Mouse (Mus musculus): ENCODE data around the gene Ulk4.

Gene Ulk4

DNA sequence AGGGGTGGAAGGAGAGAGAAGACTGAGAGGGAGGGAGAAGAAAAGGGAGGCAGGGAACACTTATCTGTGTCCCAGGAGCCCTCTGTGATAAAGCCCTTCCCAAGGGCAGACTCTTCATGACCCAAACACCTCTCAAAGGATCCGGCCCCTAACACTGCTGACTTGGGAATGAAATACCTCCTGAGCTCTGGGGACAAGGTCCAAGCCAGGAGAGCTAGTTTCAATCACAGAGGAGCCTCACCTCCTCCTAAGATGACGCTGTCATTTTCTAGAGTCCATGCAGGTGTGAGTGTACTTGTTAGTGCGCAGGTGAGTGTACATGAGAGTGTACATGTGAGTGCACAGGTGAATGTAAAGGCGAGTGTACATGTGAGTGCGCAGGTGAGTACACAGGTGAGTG, 292.0 kb downstream of the Ulk4 start:
- H3K4me1 ChIP-seq (replicated peaks; ENCODE audit: low read depth, low read length) = 0 out of 2 replicates have a peak, but pooled peaks cover 5% of the 10 kb centered on the region
- no peaks in the 10 kb centered on the region; the same call in 1 of the 2 replicates for H3K27me3 ChIP-seq (ENCODE audit: insufficient read depth, low read length)
- no peak overlapping the region for H3K4me3 ChIP-seq (replicated peaks; ENCODE audit: low read length)
- TF ChIP-seq CTCF (conservative IDR thresholded peaks at IDR 0.05; ENCODE audit: low read length) = no peak
- no peak for TF ChIP-seq NANOG (IDR thresholded peaks at IDR 0.05; ENCODE audit: borderline replicate concordance, low read length)
- TF ChIP-seq POU5F1 (IDR thresholded peaks at IDR 0.05; ENCODE audit: borderline replicate concordance, low read length) = no peak
- H3K9me3 ChIP-seq (ENCODE audit: low read length) = no peaks in the 10 kb centered on the region
- no peaks in the 10 kb centered on the region for H3K36me3 ChIP-seq (ENCODE audit: insufficient read depth, low read length)

DNA sequence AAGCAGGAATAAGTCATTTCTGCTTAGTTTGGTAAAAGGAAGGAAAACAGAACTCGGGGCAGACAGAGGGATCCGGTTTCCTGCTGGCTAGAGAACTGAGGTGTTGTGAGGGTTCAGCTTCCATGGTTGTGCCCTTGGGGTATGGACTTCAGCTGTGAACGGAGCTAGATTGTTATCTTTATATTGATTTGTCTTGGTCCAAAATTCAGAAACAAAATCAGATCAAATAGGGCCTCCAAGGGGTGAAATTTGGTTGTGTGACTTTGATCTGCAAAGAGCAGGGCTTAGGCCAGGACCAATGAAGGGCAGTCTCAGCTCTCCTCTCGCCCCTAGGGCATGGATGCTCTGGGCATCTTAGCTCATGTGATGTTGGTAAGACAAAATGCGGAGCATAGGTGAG, 292.5 kb downstream of the Ulk4 start:
- no peaks in the 10 kb centered on the region for H3K36me3 ChIP-seq (ENCODE audit: insufficient read depth, low read length)

DNA sequence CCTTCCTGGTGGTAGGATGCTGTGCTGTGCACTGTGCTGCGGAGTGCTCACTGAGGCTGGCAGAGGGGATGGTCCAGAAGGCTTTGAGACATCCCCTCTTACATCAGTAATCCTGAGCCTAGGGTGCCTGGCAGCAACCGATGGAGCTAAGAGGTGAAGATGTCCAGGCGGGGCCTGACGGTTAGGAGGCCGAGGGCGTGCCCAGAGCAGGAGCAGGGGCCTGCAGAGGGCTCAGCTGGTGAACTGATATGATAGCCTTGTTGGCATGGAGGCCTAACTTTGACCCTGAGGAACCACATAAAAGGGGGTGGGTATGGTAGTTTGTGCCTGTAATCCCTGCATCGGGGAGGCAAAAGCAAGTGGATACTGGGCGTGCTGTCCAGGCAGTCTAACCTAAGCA, 293.1 kb downstream of the Ulk4 start:
- TF ChIP-seq CTCF (conservative IDR thresholded peaks at IDR 0.05; ENCODE audit: low read length) = no peak
- no peak for TF ChIP-seq NANOG (IDR thresholded peaks at IDR 0.05; ENCODE audit: borderline replicate concordance, low read length)
- no peak for TF ChIP-seq POU5F1 (IDR thresholded peaks at IDR 0.05; ENCODE audit: borderline replicate concordance, low read length)
- no peaks in the 10 kb centered on the region; the same call in 1 of the 2 replicates for H3K27me3 ChIP-seq (ENCODE audit: insufficient read depth, low read length)
- no peaks in the 10 kb centered on the region for H3K36me3 ChIP-seq (ENCODE audit: insufficient read depth, low read length)

More for the DNA sequence above, 292.5 kb downstream of the Ulk4 start:
- H3K4me1 ChIP-seq (replicated peaks; ENCODE audit: low read depth, low read length) = 0 out of 2 replicates have a peak, but pooled peaks cover 5% of the 10 kb centered on the region
- H3K9me3 ChIP-seq (ENCODE audit: low read length) = no peaks in the 10 kb centered on the region
- TF ChIP-seq POU5F1 (IDR thresholded peaks at IDR 0.05; ENCODE audit: borderline replicate concordance, low read length) (no peak), CTCF (conservative IDR thresholded peaks at IDR 0.05; ENCODE audit: low read length) (no peak), NANOG (IDR thresholded peaks at IDR 0.05; ENCODE audit: borderline replicate concordance, low read length) (no peak)
- H3K27me3 ChIP-seq (ENCODE audit: insufficient read depth, low read length) = no peaks in the 10 kb centered on the region; the same call in 1 of the 2 replicates
- no peak overlapping the region for H3K4me3 ChIP-seq (replicated peaks; ENCODE audit: low read length)

DNA sequence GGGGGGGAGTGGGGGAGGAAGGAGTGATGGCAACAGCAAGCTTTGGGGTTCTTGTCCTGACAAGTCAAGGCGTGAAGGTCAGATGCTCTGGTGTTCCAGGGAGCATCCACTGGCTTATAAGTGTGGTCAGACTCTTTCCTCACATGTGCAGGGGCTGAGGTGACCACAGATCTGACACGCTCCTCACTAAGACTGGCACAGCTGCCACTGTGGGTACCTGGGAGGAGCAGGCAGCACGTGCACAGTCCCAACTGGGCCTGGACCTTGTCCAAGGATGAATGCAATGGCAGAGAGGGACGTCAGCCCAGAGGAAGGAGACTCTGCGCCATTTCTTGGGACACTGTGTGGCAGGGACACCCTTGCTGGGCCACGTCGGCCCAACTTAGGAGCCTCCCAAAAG, 295.2 kb downstream of the Ulk4 start:
- H3K27me3 ChIP-seq (ENCODE audit: insufficient read depth, low read length) = no peaks in the 10 kb centered on the region; the same call in 1 of the 2 replicates
- no peaks in the 10 kb centered on the region for H3K9me3 ChIP-seq (ENCODE audit: low read length)
- H3K4me3 ChIP-seq (replicated peaks; ENCODE audit: low read length) = no peak overlapping the region
- no peak for TF ChIP-seq NANOG (IDR thresholded peaks at IDR 0.05; ENCODE audit: borderline replicate concordance, low read length)
- no peak for TF ChIP-seq CTCF (conservative IDR thresholded peaks at IDR 0.05; ENCODE audit: low read length)
- TF ChIP-seq POU5F1 (IDR thresholded peaks at IDR 0.05; ENCODE audit: borderline replicate concordance, low read length) = no peak
- H3K36me3 ChIP-seq (ENCODE audit: insufficient read depth, low read length) = no peaks in the 10 kb centered on the region
- 0 out of 2 replicates have a peak, but pooled peaks cover 5% of the 10 kb centered on the region for H3K4me1 ChIP-seq (replicated peaks; ENCODE audit: low read depth, low read length)

More for the DNA sequence above, 293.1 kb downstream of the Ulk4 start:
- H3K4me1 ChIP-seq (replicated peaks; ENCODE audit: low read depth, low read length) = 0 out of 2 replicates have a peak, but pooled peaks cover 5% of the 10 kb centered on the region
- H3K4me3 ChIP-seq (replicated peaks; ENCODE audit: low read length) = no peak overlapping the region
- no peaks in the 10 kb centered on the region for H3K9me3 ChIP-seq (ENCODE audit: low read length)

DNA sequence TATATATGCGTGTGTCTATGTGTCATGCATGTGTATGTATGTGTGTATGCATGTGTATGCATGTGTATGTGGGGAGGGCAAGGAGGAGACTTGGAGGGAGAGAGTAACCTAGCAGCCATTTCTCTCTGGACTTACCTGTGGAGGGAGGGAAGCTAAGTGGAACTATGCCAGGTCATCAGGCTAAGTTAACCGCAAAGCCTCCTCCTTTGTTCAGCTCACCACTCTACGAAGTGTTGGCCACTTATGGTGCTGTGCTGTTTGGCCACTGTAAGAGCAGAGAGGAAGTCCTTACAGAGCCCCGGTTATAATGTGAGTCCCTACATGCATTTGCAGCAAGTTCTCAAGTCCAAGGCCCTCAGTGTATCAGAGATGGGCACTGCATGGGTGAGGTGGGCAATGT, 300.1 kb downstream of the Ulk4 start:
- Histone ChIP-seq H3K4me1 (replicated peaks; ENCODE audit: low read depth, low read length) (0 out of 2 replicates have a peak, but pooled peaks cover 3% of the 10 kb centered on the region), H3K27me3 (ENCODE audit: insufficient read depth, low read length) (no peaks in the 10 kb centered on the region), H3K9me3 (ENCODE audit: low read length) (no peaks in the 10 kb centered on the region), H3K4me3 (replicated peaks; ENCODE audit: low read length) (no peak overlapping the region), H3K36me3 (ENCODE audit: insufficient read depth, low read length) (no peaks in the 10 kb centered on the region)
- TF ChIP-seq CTCF (conservative IDR thresholded peaks at IDR 0.05; ENCODE audit: low read length) (no peak), NANOG (IDR thresholded peaks at IDR 0.05; ENCODE audit: borderline replicate concordance, low read length) (no peak), POU5F1 (IDR thresholded peaks at IDR 0.05; ENCODE audit: borderline replicate concordance, low read length) (no peak)

DNA sequence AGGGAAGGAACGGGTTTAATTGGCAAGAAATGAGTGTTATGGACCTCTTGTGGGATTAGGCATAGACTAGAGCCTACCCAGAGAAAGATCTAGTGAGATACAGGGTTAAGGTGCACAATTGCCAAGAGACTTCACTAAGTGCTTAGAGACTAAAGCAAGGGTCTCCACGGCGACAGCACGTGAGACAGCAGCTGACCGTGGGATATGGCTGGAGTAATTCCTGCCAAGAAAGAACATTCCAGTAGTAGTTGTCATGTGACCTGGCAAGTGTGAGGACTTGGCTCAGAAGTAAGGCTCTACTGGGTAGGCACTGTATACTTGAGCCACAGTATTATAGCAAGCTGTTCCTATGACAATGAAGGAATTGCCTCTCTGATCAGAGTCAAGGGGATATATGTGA, 300.8 kb downstream of the Ulk4 start:
- H3K9me3 ChIP-seq (ENCODE audit: low read length) = no peaks in the 10 kb centered on the region
- TF ChIP-seq CTCF (conservative IDR thresholded peaks at IDR 0.05; ENCODE audit: low read length) (no peak), POU5F1 (IDR thresholded peaks at IDR 0.05; ENCODE audit: borderline replicate concordance, low read length) (no peak)

DNA sequence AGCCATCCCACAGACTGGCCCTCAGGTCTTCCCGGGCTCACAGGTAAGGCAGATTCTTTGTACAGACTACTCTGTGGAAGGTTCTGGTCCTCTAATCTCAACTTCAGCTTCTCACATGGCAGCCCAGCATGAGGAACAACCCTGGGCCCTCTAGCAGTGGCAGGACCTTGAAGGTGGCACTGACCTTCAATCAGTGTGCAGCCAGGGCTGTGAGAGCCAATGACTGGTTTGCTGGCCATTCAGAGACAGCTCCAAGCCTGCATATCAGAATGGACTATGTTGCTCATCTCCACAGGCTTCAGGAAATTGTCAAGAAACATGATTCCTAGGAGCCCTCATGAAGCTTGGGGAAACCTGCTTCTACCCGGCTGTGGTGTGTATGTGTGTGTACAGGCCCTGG, 302.8 kb downstream of the Ulk4 start:
- H3K27me3 ChIP-seq (ENCODE audit: insufficient read depth, low read length) = no peaks in the 10 kb centered on the region
- no peak for TF ChIP-seq CTCF (conservative IDR thresholded peaks at IDR 0.05; ENCODE audit: low read length)
- no peak for TF ChIP-seq NANOG (IDR thresholded peaks at IDR 0.05; ENCODE audit: borderline replicate concordance, low read length)
- TF ChIP-seq POU5F1 (IDR thresholded peaks at IDR 0.05; ENCODE audit: borderline replicate concordance, low read length) = no peak
- no peak overlapping the region for H3K4me3 ChIP-seq (replicated peaks; ENCODE audit: low read length)
- peaks cover 2% of the 10 kb centered on the region for H3K36me3 ChIP-seq (ENCODE audit: insufficient read depth, low read length)
- H3K4me1 ChIP-seq (replicated peaks; ENCODE audit: low read depth, low read length) = no peaks in the 10 kb centered on the region
- H3K9me3 ChIP-seq (ENCODE audit: low read length) = no peaks in the 10 kb centered on the region

More for the DNA sequence above, 300.8 kb downstream of the Ulk4 start:
- Histone ChIP-seq H3K4me3 (replicated peaks; ENCODE audit: low read length) (no peak overlapping the region), H3K36me3 (ENCODE audit: insufficient read depth, low read length) (no peaks in the 10 kb centered on the region), H3K4me1 (replicated peaks; ENCODE audit: low read depth, low read length) (no peaks in the 10 kb centered on the region), H3K27me3 (ENCODE audit: insufficient read depth, low read length) (no peaks in the 10 kb centered on the region)

DNA sequence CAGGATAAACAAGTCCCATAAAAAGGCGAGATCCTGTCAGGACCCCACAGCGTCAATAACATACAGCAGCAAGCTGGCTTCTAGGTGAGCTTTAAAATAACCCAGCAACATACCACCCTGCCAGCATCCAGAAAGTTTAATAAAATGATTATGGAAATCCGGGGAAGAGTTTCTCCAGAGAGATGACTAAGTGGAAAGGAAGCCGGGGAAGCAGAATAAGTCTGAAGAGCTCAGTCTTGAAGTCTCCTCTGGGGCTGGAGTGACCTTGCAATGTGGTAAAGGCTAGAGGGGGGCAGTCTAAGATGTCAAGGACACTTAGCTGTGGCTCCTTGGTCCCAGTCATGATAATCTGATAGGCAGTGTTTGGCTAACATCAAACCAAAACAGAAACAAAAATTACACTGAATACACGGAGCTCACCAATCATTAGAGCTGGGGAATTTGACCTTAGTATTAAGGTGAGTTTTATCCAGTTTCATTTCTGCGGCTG, 303.9 kb downstream of the Ulk4 start:
- H3K4me3 ChIP-seq (replicated peaks; ENCODE audit: low read length) = no peak overlapping the region
- H3K9me3 ChIP-seq (ENCODE audit: low read length) = no peaks in the 10 kb centered on the region
- H3K27me3 ChIP-seq (ENCODE audit: insufficient read depth, low read length) = no peaks in the 10 kb centered on the region
- H3K36me3 ChIP-seq (ENCODE audit: insufficient read depth, low read length) = peaks cover 13% of the 10 kb centered on the region
- no peak for TF ChIP-seq CTCF (conservative IDR thresholded peaks at IDR 0.05; ENCODE audit: low read length)
- no peak for TF ChIP-seq NANOG (IDR thresholded peaks at IDR 0.05; ENCODE audit: borderline replicate concordance, low read length)
- TF ChIP-seq POU5F1 (IDR thresholded peaks at IDR 0.05; ENCODE audit: borderline replicate concordance, low read length) = no peak
- H3K4me1 ChIP-seq (replicated peaks; ENCODE audit: low read depth, low read length) = peaks cover 3% of the 10 kb centered on the region; the same call in 1 of the 2 replicates

DNA sequence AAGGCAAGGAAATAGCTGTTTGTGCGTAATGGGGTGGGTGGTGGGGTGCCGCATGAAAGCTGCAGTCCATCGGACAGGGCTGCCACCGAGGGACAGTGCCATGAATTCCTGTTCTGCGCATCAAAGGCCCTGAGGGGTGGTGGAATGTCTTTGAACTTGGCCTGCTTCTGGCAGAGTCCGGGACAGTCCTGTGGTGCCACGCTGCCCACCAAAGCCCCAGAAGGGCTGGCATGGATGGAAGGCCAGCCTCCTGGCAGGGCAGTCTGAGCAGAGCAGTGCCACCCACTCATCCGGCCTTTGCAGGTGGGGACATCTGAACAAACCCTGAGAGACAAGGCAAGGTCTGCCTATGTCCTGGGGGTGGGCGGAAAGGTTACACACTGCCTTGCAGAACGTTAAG, 312.0 kb downstream of the Ulk4 start:
- Histone ChIP-seq H3K9me3 (ENCODE audit: low read length) (no peaks in the 10 kb centered on the region), H3K36me3 (ENCODE audit: insufficient read depth, low read length) (peaks cover 92% of the 10 kb centered on the region), H3K4me3 (replicated peaks; ENCODE audit: low read length) (no peak overlapping the region), H3K4me1 (replicated peaks; ENCODE audit: low read depth, low read length) (peaks cover 72% of the 10 kb centered on the region), H3K27me3 (ENCODE audit: insufficient read depth, low read length) (no peaks in the 10 kb centered on the region)
- TF ChIP-seq POU5F1 (IDR thresholded peaks at IDR 0.05; ENCODE audit: borderline replicate concordance, low read length) = no peak
- no peak for TF ChIP-seq NANOG (IDR thresholded peaks at IDR 0.05; ENCODE audit: borderline replicate concordance, low read length)
- TF ChIP-seq CTCF (conservative IDR thresholded peaks at IDR 0.05; ENCODE audit: low read length) = no peak

Measured in E14TG2a.4 (cell line).